Mouse (Mus musculus) gastrocnemius, postnatal 10 days (tissue): ENCODE data around the gene Bmp6. TPM values are rescaled to one million over a fixed set of nuclear protein-coding genes. Genes with fewer than 3 reads are reported as not detected.
A peak's percentile ranks its signal among the peaks of the same experiment; 100 is the strongest.

ENCODE experiments used
- DNase-seq: peaks from one replicate; pipeline ENCODE4 v3.0.0; 2021; ENCODE audit warnings: mixed read lengths
- total RNA-seq, 2 experiments: library from RNA; stranded (reverse); gene quantifications; 2 replicates each; pipeline ENCODE4 v1.2.3; 2021

The Bmp6 gene
- total RNA-seq, 2 experiments from 2014 or later: 7.6 to 9.3 TPM

- no peak for DNase-seq
Measured at GRCm38 (mm10) chr13:38515431-38515830, 170.5 kb downstream of the Bmp6 start.

- DNase-seq: no peak
Measured at GRCm38 (mm10) chr13:38515845-38516244, 170.9 kb downstream of the Bmp6 start.

GRCm38 (mm10) chr13:38516582-38516981, 171.7 kb downstream of the Bmp6 start:
- DNase-seq: no peak

- no peak for DNase-seq
Measured at GRCm38 (mm10) chr13:38520299-38520698, 175.4 kb downstream of the Bmp6 start.

GRCm38 (mm10) chr13:38522056-38522654, 177.2 kb downstream of the Bmp6 start:
- no peak for DNase-seq

GRCm38 (mm10) chr13:38523231-38523630, 178.3 kb downstream of the Bmp6 start:
- no peak for DNase-seq

GRCm38 (mm10) chr13:38525261-38525660, 180.4 kb downstream of the Bmp6 start:
- DNase-seq: no peak

- DNase-seq: no peak
Measured at GRCm38 (mm10) chr13:38526116-38526515, 181.2 kb downstream of the Bmp6 start.

GRCm38 (mm10) chr13:38527041-38527796, 182.3 kb downstream of the Bmp6 start:
- no peak for DNase-seq

- peak; percentile 88 for DNase-seq
Measured at GRCm38 (mm10) chr13:38527797-38528650, 183.1 kb downstream of the Bmp6 start.

- DNase-seq: peak; percentile 21
Measured at GRCm38 (mm10) chr13:38528687-38529294, 183.9 kb downstream of the Bmp6 start, which contains the start of gene Txndc5. TSS of gene Txndc5 (minus strand) at chr13:38528824.

- DNase-seq: no peak
Measured at GRCm38 (mm10) chr13:38529576-38529975, 184.7 kb downstream of the Bmp6 start.

- DNase-seq: no peak
Measured at GRCm38 (mm10) chr13:38531498-38531897, 186.6 kb downstream of the Bmp6 start.

GRCm38 (mm10) chr13:38533461-38533860, 188.6 kb downstream of the Bmp6 start:
- DNase-seq: no peak

GRCm38 (mm10) chr13:38534016-38534415, 189.1 kb downstream of the Bmp6 start:
- DNase-seq: no peak

- DNase-seq: no peak
Measured at GRCm38 (mm10) chr13:38534731-38535130, 189.8 kb downstream of the Bmp6 start.

GRCm38 (mm10) chr13:38537521-38537920, 192.6 kb downstream of the Bmp6 start:
- no peak for DNase-seq

GRCm38 (mm10) chr13:38539192-38539900, 194.4 kb downstream of the Bmp6 start:
- DNase-seq: no peak

GRCm38 (mm10) chr13:38543455-38544125, 198.7 kb downstream of the Bmp6 start:
- DNase-seq: no peak

GRCm38 (mm10) chr13:38544769-38545445, 200.0 kb downstream of the Bmp6 start:
- no peak for DNase-seq

- DNase-seq: peak; percentile 26
Measured at GRCm38 (mm10) chr13:38545460-38545859, 200.6 kb downstream of the Bmp6 start.
